Mouse (Mus musculus): ENCODE data around the gene Lrrc10b. TPM values are rescaled to one million over a fixed set of nuclear protein-coding genes. Genes with fewer than 3 reads are reported as not detected.

The Lrrc10b gene
- polyA plus RNA-seq, 1 experiment from 2014 or later, result 0.06 TPM

DNA sequence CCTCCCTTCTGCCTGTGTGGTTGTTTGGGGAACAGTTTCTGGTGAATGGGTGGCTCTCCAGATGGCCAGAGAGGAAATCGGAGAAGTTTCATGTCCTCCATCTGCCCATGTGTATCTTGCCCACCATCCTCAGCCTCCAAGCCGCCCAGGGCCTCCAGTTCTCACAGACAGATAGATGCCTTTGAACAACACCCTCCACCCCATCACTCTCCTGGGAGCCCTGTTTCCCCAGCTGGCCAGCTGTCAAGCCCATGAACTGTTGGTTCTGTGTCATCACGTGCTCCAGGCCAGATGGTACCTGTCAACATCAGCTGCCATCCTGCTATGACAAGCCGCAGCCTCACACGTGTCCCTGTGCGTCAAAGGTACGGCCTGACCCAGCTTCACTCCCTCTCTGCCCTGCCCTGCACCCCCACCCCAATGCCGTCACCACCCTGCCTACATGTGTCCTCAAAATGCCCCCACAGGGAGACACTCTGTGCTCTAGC is 11.9 kb upstream of the Lrrc10b start:
- Histone ChIP-seq H3K27me3 (replicated peaks) (peaks cover 37% of the 10 kb centered on the region), H3K36me3 (no peaks in the 10 kb centered on the region), H3K4me3 (no peak overlapping the region), H3K9me3 (replicated peaks) (no peaks in the 10 kb centered on the region), H3K4me1 (no peaks in the 10 kb centered on the region), H3K27ac (no peak overlapping the region), H3K4me2 (no peak overlapping the region), H3K9ac (no peak overlapping the region)
- WGBS (ENCODE audit: insufficient replicate concordance), result 53% methylated on average over 8 of the region's 8 CpGs
- ATAC-seq, result no peak

DNA sequence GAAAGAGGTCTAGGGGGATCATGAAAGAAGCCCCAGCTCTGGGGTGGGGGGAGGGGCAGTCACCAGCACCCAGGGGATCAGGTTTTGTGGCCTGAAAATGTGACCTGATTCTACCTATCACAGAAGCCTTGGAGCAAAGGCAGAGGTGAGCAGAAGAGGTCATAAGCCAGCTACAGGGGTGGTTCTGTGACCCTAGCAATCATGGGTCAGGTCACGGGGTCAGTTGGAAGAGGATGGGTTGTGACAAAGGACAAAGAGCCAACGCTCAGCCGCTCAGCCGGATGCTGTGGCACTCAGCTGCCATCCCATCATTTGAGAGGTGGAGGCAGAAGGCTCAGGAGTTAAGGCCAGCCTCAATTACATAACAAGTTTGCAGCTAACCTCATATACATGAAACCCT is 7.2 kb upstream of the Lrrc10b start:
- Histone ChIP-seq H3K36me3 (no peaks in the 10 kb centered on the region), H3K27ac (no peak overlapping the region), H3K9ac (no peak overlapping the region), H3K9me3 (replicated peaks) (no peaks in the 10 kb centered on the region), H3K4me3 (no peak overlapping the region), H3K4me2 (no peak overlapping the region), H3K4me1 (no peaks in the 10 kb centered on the region), H3K27me3 (replicated peaks) (peaks cover 75% of the 10 kb centered on the region)
- 40% methylated on average over 4 of the region's 4 CpGs for WGBS (ENCODE audit: insufficient replicate concordance)
- no peak for ATAC-seq

DNA sequence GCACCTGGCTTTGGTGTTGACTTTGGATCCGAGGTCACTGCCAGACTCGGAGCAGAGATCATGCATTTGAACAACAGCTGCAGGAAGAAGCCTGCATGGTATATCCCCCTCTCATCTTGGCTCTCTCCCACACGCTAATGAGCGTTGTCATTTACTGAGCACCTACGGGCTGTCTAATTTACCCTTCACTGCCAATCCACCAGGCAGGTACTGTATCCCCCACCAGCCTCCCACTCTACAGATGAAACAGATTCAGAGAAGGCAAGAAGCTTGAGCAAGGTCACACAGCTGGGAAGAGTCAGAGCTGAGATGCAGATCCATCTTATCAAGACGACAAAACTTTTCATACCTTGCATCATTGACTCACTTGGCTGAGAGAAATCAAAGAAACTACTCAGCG is 4.3 kb upstream of the Lrrc10b start:
- WGBS (ENCODE audit: insufficient replicate concordance), result 38% methylated on average over 7 of the region's 7 CpGs
- H3K4me1 ChIP-seq, result peaks cover 15% of the 10 kb centered on the region
- no peak for ATAC-seq

DNA sequence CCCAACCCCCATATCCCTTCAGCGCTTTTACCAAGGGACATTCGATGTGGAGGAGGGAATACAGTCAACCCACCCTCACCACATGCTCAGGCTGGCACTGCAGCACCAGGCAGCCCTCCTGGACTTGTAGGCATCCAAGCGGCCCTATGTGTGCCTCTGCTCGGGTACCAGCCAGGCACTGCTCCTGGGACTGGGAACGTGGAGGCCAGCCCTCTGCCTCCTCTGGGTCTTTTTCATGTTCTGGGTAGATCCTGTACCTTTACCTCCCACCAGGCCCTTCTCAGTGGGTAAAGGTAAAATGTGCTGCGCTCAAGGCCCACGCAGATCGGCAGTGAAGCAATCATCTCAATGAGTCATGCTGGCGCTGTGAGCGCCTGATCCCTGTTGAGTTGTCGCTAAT is 2.6 kb upstream of the Lrrc10b start:
- H3K27me3 ChIP-seq (replicated peaks), result peaks cover 98% of the 10 kb centered on the region
- H3K27ac ChIP-seq, result no peak overlapping the region
- no peak for ATAC-seq
- H3K9ac ChIP-seq, result no peak overlapping the region
- peaks cover 24% of the 10 kb centered on the region for H3K4me1 ChIP-seq
- H3K4me2 ChIP-seq, result no peak overlapping the region
- H3K4me3 ChIP-seq, result no peak overlapping the region
- H3K9me3 ChIP-seq (replicated peaks), result no peaks in the 10 kb centered on the region
- WGBS (ENCODE audit: insufficient replicate concordance), result 31% methylated on average over 11 of the region's 11 CpGs
- no peaks in the 10 kb centered on the region for H3K36me3 ChIP-seq

More for the DNA sequence above, 4.3 kb upstream of the Lrrc10b start:
- no peak overlapping the region for H3K4me2 ChIP-seq
- no peak overlapping the region for H3K9ac ChIP-seq
- no peak overlapping the region for H3K27ac ChIP-seq
- H3K9me3 ChIP-seq (replicated peaks), result no peaks in the 10 kb centered on the region
- no peak overlapping the region for H3K4me3 ChIP-seq
- H3K36me3 ChIP-seq, result no peaks in the 10 kb centered on the region
- peaks cover 96% of the 10 kb centered on the region for H3K27me3 ChIP-seq (replicated peaks)

DNA sequence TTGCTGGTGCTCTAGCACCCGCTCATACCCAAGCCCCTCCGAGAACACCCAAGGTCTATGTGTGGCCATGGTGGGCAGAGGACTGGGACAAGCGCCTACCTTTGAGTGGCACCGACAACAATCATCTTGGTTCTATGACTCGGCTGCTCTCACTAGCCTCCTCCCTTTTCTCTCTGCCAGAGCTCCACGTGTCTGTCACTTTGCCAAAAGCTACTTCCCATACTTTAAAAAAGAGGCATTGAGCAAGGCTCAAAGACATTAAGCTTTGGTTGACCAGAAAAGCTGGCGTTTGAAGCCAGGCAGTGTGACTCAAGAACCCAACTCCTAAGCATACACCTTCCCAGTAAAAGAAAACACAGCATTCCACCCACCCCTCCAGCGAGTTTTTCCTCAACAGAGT is 823 bp upstream of the Lrrc10b start:
- WGBS (ENCODE audit: insufficient replicate concordance), result 23% methylated on average over 8 of the region's 8 CpGs
- no peak overlapping the region for H3K27ac ChIP-seq
- peaks cover 100% of the 10 kb centered on the region for H3K27me3 ChIP-seq (replicated peaks)
- H3K9ac ChIP-seq, result no peak overlapping the region
- no peak overlapping the region for H3K4me3 ChIP-seq
- H3K4me2 ChIP-seq, result peak overlapping the region; percentile 60
- peaks cover 24% of the 10 kb centered on the region for H3K4me1 ChIP-seq
- no peaks in the 10 kb centered on the region for H3K36me3 ChIP-seq
- no peaks in the 10 kb centered on the region for H3K9me3 ChIP-seq (replicated peaks)
- no peak for ATAC-seq

DNA sequence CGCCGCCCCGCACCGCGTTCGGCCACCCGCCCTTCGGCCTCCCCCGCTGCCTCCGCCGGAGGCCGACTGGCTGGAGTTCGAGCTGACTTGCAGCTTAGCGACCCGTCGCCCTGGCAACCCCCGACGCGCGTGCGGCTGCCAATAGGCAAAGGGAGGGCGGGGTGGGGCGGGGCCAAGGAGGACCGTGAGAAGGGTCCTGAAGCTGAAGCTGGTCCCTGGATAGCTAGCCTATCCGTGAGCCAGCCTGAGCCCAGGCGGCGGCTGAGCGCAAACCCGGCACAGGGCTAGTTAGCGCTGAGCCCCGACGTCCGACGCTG is 169 bp upstream of the Lrrc10b start:
- Histone ChIP-seq H3K27me3 (replicated peaks) (peaks cover 100% of the 10 kb centered on the region), H3K4me3 (peak overlapping the region; percentile 44), H3K4me1 (peaks cover 24% of the 10 kb centered on the region), H3K9me3 (replicated peaks) (no peaks in the 10 kb centered on the region), H3K4me2 (peak overlapping the region; percentile 60), H3K27ac (no peak overlapping the region), H3K9ac (no peak overlapping the region), H3K36me3 (no peaks in the 10 kb centered on the region)
- ATAC-seq, result peak; percentile 46; the same call in 1 of the 2 replicates
- 4% methylated on average over 34 of the region's 34 CpGs for WGBS (ENCODE audit: insufficient replicate concordance)

DNA sequence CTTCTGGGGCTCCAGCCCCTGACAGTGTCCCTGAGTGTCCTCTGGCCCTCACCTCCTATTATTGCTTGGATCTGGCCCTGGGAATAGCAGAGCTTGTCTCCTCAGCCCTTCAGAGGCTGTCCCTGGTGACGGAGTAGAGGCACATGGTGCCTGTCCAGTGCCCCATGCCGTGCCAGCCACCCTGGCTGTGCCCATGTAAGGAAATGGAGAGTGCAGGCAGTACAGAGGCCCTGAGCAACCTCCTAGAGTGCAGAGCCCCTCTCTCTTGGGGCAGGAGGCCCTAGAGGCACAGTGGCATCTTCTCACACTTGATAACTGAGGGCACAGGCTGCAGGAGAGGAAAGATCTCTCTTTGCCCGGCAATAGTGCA is 1.9 kb downstream of the Lrrc10b start:
- no peak for ATAC-seq
- WGBS (ENCODE audit: insufficient replicate concordance), result 52% methylated on average over 3 of the region's 3 CpGs

DNA sequence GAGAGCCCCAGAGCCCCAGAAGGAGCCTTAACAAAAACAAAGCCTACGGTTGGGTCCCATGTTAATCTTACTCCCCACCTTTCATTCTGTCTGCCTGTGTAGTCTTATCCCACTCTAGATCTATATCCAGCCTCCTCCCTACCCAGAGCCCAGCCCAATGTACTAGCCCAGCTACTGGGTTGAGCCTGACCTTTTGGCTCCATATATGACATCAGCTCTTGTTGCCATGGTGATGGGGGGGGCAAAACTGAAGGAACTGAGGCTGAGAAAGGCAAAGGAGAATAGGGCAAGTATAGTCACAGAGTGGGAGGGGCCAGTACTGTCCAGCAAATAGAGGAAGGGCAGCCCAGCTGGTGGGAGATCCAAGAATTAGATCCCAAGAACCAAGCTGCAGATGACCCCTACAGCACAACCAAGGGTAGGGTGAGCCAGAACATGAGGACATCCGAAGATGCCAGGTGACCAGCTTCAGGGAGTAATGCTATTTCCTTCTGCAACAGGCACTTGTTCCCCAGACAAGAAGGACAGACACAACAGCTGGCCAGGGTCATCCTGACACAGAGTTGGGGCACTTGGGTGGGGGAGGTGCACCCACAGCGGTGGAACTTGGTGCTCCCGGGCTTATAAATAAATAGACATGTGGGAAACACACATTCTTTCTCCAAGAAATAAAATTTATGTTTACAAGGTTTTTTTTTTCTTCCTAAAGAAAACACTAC is 2.4 kb downstream of the Lrrc10b start:
- Histone ChIP-seq H3K9me3 (replicated peaks) (no peaks in the 10 kb centered on the region), H3K9ac (no peak overlapping the region), H3K4me2 (no peak overlapping the region), H3K4me1 (peaks cover 24% of the 10 kb centered on the region), H3K27me3 (replicated peaks) (peaks cover 95% of the 10 kb centered on the region), H3K4me3 (no peak overlapping the region), H3K36me3 (no peaks in the 10 kb centered on the region), H3K27ac (no peak overlapping the region)
- WGBS (ENCODE audit: insufficient replicate concordance), result 41% methylated on average over 4 of the region's 4 CpGs
- ATAC-seq, result 0 out of 2 replicates have a peak, but pooled peaks have one; percentile 14

More for the DNA sequence above, 1.9 kb downstream of the Lrrc10b start:
- H3K9ac ChIP-seq, result no peak overlapping the region
- no peaks in the 10 kb centered on the region for H3K9me3 ChIP-seq (replicated peaks)
- H3K4me1 ChIP-seq, result peaks cover 24% of the 10 kb centered on the region
- peaks cover 98% of the 10 kb centered on the region for H3K27me3 ChIP-seq (replicated peaks)
- no peak overlapping the region for H3K4me2 ChIP-seq
- no peak overlapping the region for H3K4me3 ChIP-seq
- no peak overlapping the region for H3K27ac ChIP-seq
- no peaks in the 10 kb centered on the region for H3K36me3 ChIP-seq

DNA sequence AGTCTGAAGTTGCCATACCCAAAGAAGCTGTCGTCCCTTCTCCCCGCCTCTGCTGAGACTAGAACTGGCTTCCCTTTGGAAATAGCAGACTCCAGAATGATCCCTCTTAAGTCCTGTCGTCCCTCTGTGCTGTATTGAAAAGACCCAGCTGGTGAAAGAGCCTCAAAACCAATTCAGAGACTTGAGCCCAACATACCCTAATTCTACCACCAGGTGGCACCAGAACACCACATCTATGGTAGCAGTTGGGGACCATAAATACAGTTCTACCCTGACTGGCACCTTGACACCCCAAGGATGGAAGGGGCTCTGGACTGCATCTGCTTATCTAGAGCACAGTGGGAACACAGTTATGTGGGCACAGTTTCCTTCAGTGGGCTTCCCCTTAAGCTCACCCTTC is 7.6 kb downstream of the Lrrc10b start:
- H3K4me1 ChIP-seq, result peaks cover 9% of the 10 kb centered on the region
- H3K27ac ChIP-seq, result no peak overlapping the region
- no peak for ATAC-seq
- no peak overlapping the region for H3K4me3 ChIP-seq
- 0 out of 2 replicates have a peak, but pooled peaks cover 3% of the 10 kb centered on the region for H3K9me3 ChIP-seq (replicated peaks)
- H3K9ac ChIP-seq, result no peak overlapping the region
- 2% methylated on average over 3 of the region's 3 CpGs for WGBS (ENCODE audit: insufficient replicate concordance)
- no peak overlapping the region for H3K4me2 ChIP-seq
- H3K27me3 ChIP-seq (replicated peaks), result peaks cover 43% of the 10 kb centered on the region
- H3K36me3 ChIP-seq, result 0 out of 2 replicates have a peak, but pooled peaks cover 2% of the 10 kb centered on the region

DNA sequence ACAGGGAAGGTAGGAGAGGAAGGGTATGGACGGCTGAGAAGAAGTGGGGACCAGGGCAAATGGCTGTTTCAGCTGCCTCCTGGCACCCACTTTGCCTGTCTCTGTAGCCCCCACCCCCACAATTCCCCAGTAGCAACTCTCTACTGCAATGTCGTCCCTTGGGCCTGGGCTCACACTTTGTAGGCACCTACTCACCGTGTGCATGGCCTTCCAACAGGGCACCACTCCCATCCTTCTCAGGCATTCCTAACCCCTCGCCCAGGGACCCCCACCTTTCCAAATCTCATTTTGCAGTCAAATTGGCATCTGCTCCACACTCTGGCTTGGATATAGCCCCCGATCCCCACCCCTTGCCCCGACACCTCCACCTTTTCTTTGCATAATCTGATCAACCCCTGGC is 8.1 kb downstream of the Lrrc10b start:
- Histone ChIP-seq H3K36me3 (0 out of 2 replicates have a peak, but pooled peaks cover 2% of the 10 kb centered on the region), H3K9me3 (replicated peaks) (0 out of 2 replicates have a peak, but pooled peaks cover 3% of the 10 kb centered on the region), H3K9ac (no peak overlapping the region), H3K4me1 (peaks cover 15% of the 10 kb centered on the region), H3K4me2 (no peak overlapping the region), H3K4me3 (no peak overlapping the region), H3K27ac (no peak overlapping the region), H3K27me3 (replicated peaks) (peaks cover 38% of the 10 kb centered on the region)
- ATAC-seq, result no peak
- 46% methylated on average over 6 of the region's 6 CpGs for WGBS (ENCODE audit: insufficient replicate concordance)

DNA sequence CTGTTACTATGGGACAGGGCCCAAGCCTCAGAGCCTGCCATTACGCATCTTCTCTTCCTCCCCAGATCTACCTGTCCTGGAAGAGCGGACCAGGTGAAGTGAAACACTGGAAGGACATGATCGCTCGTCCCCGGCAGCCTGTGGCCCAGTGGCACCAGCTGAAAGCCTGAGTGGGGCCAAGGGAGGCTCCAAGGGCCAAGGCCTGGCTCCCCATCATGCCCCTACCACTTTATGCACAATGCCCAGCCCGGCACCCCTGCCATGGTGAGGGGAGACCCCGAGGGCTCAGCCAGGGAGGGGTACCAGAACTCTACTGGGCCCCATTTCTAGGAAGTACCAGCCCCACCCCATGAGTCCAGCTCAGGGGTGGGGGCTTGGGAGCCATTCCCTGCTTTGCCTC is 9.0 kb downstream of the Lrrc10b start:
- WGBS (ENCODE audit: insufficient replicate concordance), result 77% methylated on average over 7 of the region's 7 CpGs
- 0 out of 2 replicates have a peak, but pooled peaks cover 3% of the 10 kb centered on the region for H3K9me3 ChIP-seq (replicated peaks)
- peaks cover 29% of the 10 kb centered on the region for H3K27me3 ChIP-seq (replicated peaks)
- H3K9ac ChIP-seq, result no peak overlapping the region
- peaks cover 23% of the 10 kb centered on the region for H3K4me1 ChIP-seq
- H3K4me2 ChIP-seq, result no peak overlapping the region
- H3K27ac ChIP-seq, result no peak overlapping the region
- H3K36me3 ChIP-seq, result 0 out of 2 replicates have a peak, but pooled peaks cover 2% of the 10 kb centered on the region
- ATAC-seq, result no peak
- no peak overlapping the region for H3K4me3 ChIP-seq

DNA sequence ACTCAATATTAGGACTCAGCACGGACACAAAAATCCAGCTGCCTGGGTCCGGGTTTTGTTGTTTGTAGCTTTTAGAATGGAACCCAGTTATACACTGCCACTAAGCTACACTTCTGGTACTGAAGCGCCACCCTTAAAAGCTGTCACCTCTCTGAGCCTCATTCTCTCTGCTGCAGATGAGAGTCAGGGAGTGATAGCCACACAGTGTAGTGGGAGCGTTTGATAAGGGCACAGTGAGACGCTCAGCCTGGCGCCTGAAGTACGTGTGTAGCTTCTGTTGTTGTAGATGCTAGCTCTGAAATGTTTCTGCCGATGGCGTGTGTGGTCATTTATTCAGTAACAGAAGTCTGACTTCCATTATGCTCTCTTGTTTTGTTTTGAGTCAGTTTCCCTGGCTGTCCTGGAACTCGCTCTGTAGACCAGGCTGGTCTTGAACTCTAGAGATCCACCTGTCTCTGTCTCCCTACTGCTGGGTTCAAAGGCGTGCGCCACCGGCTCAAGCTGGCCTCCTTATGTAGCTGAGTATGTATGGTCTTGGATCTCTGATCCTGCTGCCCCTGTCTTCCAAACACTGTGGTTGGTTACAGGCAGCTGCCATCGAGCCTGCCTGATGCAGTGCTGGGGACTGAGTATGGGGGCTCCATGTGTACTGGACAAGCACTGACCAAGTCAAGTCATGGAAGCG is 12.4 kb downstream of the Lrrc10b start:
- 52% methylated on average over 15 of the region's 15 CpGs for WGBS (ENCODE audit: insufficient replicate concordance)
- H3K4me2 ChIP-seq, result peak overlapping the region; percentile 46

More for the DNA sequence above, 12.4 kb downstream of the Lrrc10b start:
- Histone ChIP-seq H3K27ac (peak overlapping the region; percentile 79), H3K36me3 (0 out of 2 replicates have a peak, but pooled peaks cover 2% of the 10 kb centered on the region), H3K27me3 (replicated peaks) (peaks cover 22% of the 10 kb centered on the region), H3K4me1 (peaks cover 23% of the 10 kb centered on the region), H3K4me3 (no peak overlapping the region), H3K9me3 (replicated peaks) (0 out of 2 replicates have a peak, but pooled peaks cover 3% of the 10 kb centered on the region), H3K9ac (no peak overlapping the region; the same call in 1 of the 2 replicates)
- ATAC-seq, result peak; percentile 97

All from liver, embryonic 12.5 days (tissue).